Mouse (Mus musculus): ENCODE results near the gene Slain1.

The Slain1 gene

DNA sequence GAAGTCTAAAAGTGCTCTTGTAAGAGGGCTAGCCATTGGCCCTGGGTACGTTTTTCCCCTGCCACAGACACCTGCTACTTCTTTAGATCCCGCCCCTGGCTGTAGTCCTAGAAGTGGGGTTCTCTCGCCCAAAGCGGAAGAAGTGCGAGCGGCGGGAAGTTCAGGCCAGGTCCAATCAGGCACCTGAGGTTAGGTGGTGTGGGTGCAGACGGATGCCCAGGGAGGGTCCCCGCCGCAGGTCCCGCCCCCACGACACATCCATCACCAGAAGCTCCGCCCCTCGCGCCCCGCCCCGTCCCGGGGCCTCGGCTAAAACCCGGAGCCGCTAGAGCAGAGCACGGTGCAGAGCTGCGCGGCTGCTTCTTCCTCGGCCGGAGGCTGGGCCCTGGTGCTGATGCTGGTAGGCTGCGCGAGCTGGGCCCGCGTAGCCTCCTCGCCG, at the start of gene Slain1:
TSS of gene Slain1 (plus strand) at position 333 of the 439 bp plus-strand sequence.
- DNase-seq, result peak; percentile 97

DNA sequence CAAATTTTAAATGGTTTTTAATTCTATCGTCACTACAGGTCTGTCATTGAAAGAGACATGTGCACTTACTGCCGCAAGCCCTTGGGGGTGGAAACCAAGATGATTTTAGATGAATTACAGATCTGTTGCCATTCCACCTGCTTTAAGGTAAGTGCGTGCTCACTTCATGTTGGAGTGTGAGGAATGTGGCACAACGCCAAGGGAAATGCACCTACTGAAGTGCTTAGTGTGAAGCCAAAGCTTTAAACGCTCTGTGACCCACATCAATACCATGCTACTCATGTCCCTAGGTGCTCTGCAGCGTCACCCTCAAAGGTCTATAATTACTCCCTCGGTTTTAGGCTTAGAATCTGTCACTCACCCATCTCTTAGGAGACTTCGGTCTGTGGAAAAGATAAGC, 42.0 kb upstream of the Slain1 start:
- no peak for DNase-seq

- DNase-seq, result no peak
Measured at GRCm38 (mm10) chr14:103613573-103614271, 36.3 kb upstream of the Slain1 start.

- no peak for DNase-seq
Measured at GRCm38 (mm10) chr14:103614272-103614587, 35.8 kb upstream of the Slain1 start.

GRCm38 (mm10) chr14:103619756-103620155, 30.3 kb upstream of the Slain1 start:
- DNase-seq, result no peak

DNA sequence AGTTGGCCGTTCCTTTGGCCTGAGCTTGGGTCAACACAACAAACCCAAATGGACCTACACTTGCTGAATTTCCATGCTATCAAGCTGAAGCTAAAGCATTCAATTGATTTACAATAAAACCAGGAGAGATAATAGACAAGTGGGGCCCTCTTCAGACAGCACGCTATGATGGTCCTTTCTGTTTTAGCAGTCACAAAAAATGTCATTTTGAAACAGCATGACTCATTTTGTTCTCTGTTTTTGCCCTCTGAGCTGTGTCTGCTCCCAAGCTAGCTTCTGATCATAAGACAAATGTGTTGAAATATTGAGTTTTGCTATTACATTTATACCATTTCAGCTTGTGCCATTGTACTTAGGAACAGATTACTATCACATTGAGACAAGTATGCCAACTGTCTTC, 28.8 kb upstream of the Slain1 start:
- no peak for DNase-seq

DNA sequence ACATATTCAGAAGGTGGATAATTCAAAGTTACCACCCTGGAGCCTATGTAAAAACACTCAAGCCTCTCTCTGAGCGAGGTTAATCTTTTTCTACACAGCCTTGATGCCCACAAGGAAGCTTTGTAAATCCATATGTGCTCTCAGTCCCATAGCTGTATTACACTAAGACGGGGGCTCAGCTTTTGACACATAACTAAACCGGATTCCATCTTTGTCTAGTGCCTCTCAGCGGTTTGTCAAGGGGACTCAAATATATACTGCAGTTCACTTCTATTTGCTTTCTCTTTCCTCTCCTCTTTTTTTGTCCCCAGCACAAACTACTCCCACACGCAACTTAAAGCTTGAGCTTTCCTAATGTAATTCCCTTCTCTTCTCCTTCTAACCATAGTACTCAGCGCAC, 23.9 kb upstream of the Slain1 start:
- DNase-seq, result no peak

GRCm38 (mm10) chr14:103629639-103630364, 20.2 kb upstream of the Slain1 start:
- DNase-seq, result no peak

DNA sequence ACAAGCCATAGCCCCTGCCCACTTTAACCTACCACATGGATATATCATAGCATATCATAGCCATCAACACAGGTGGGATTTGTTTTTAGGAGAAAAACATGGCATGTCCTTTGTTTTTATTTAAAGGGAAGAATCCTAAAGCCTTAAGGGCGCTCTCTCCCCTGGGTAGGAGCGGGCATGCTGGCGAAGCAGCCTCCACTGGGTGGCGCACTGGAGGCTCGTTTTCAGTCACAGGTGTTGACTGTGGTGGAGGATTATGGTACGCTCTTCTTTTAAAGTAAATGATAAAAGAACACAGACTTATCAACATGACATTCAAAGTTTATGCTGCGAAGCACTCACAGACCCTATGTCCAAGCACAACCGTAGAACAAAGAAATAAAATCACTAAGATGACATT, 19.5 kb upstream of the Slain1 start:
- DNase-seq, result no peak

DNA sequence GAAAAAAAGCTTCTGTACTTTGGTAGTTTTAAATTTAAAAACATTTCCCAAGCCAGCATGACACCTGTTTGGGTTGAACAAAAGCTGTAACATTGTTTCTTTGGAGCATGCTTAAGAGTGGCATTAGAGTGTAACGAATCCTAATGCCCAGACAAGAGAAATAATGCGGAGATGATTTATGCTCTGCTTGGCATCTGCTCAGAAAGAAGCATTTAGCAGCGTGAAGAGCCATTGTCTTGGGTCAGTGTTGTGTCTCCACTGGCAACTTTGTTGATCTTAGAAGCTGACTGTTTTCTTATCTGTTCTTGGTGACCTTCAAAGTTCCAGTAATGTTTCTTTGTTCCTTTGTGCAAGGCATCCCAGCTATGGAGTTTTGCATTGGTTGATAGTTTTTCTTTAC, 6.1 kb upstream of the Slain1 start:
- DNase-seq, result no peak

DNA sequence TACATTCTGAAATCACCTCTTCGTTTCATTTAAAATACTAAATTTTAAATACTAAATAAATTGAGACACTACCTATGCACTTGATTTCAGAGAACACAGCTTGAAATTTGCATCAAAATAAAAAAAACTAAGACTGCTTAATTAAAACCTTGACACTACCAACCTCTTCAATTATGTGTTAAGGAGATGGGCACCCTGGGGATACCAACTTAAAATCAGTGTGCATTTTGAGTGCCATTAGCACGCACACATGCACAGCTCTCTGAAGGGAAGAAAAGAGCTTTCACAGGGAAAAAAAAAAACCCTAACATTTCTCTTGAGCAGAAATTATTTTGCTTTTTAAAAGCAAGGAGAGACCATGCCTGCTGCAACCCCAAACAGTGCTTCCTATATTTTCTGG, 2.0 kb upstream of the Slain1 start:
- no peak for DNase-seq

- peak; percentile 41 for DNase-seq
Measured at GRCm38 (mm10) chr14:103648623-103649255, 1.3 kb upstream of the Slain1 start.

- DNase-seq, result no peak
Measured at GRCm38 (mm10) chr14:103649302-103649701, 726 bp upstream of the Slain1 start.

DNA sequence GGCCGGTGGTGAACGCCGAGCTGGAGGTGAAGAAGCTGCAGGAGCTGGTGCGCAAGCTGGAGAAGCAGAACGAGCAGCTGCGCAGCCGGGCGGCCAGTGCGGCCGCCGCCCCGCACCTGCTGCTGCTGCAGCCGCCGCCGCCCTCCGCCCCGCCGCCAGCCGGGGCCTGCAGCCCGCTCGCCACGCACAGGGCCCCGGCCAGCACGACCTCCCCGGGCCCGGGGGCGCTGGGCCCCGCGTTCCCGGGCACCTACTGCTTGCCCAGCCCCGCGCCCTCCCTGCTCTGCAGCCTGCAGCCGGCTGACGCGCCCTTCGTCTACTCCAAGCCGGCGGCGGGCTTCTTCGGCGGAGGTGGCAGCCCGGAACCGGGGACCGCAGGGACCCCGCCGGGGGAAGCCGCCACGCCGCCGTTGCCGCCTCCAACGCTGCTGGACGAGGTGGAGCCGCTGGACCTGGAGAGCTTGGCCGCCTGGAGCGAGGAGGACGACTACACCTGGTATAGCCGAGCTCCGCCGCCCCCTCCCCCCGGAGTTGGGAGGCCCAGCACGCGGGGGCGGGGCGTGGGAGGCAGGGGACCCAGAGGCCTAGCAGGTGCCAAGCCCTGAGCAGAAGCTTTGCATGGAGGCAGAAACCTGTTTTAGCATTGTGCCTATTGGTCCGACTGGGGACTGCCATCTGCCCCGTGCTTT, 529 bp downstream of the Slain1 start:
- DNase-seq, result peak; percentile 89

- DNase-seq, result no peak
Measured at GRCm38 (mm10) chr14:103651106-103651505, 1.1 kb downstream of the Slain1 start.

DNA sequence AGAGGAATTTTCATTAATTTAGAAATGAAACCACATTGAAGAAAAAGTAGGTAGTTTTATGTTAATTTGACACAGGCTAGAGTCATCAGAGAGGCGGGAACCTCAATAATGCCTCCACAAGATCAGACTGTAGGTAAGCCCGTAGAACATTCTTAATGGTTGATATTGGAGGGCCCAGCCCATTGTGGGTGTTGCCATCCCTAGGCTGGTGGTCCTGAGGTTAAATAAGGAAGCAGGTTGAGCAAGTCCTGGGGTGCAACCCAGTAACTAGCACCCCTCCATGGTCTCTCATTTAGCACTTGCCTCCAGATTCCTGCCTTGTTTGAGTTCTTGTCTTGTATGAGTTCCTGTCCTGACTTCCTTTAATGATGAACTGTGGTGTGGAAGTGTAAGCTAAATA, 1.5 kb downstream of the Slain1 start:
- DNase-seq, result no peak

- no peak for DNase-seq
Measured at GRCm38 (mm10) chr14:103652524-103652923, 2.5 kb downstream of the Slain1 start.

DNA sequence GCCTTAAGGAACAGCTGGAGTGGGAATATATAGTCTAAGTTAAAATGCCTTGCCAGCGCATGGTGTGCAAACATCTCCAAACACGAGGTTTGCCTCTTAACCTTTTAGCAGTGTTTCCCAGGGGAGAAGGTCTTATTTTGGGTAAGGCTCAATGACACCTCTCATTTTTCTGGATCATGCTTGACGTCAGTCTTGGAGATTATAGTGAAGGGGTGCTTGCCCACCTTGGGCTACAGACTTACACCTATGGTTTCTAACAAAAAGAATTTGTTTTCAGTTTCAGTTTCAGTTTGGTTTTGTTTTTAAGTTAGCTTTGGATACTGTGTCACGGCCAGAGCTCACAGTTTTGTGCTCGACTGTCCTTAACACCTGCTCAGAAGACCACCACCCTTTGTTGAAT, 3.8 kb downstream of the Slain1 start:
- DNase-seq, result no peak

- no peak for DNase-seq
Measured at GRCm38 (mm10) chr14:103655448-103655847, 5.4 kb downstream of the Slain1 start.

- no peak for DNase-seq
Measured at GRCm38 (mm10) chr14:103657876-103658275, 7.8 kb downstream of the Slain1 start.

DNA sequence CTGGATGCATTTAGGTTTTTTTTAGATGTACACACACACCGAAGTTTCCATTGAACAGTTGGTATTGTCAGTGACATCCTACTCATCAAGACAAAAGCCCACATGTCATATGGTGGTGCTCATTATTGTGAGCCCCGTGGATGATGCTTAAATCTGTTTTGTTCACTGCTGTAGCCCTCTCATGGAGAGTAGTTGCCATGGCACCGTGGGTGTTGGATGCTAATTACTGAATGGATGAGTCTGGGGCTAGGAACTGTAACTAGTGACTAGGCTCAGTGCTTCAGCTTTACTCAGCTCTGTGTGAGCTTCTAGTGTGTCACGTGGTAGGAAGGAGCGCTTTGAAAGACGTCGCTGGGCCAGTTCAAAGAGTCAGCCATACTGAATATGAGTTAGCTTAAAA, 13.0 kb downstream of the Slain1 start:
- no peak for DNase-seq

DNA sequence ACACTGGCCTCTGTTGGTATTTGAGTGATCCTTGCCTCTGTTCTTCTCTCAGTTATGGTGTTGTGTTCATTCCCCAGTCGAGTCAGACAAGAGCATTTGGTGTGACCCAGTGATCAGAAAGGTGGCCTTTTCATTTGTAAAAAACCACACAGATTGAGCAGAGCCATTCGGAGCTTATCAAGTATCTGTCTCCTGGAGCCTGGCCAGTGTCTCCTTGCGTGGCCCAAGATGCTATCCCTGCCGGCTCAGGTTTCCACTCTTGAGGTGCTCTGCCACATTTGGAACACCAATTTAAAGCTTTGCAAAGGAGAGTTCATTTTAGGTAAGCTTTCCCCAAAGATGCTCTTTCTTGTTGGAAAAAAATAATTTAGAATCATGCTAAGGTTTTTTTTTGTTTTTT, 14.4 kb downstream of the Slain1 start:
- DNase-seq, result peak; percentile 35

DNA sequence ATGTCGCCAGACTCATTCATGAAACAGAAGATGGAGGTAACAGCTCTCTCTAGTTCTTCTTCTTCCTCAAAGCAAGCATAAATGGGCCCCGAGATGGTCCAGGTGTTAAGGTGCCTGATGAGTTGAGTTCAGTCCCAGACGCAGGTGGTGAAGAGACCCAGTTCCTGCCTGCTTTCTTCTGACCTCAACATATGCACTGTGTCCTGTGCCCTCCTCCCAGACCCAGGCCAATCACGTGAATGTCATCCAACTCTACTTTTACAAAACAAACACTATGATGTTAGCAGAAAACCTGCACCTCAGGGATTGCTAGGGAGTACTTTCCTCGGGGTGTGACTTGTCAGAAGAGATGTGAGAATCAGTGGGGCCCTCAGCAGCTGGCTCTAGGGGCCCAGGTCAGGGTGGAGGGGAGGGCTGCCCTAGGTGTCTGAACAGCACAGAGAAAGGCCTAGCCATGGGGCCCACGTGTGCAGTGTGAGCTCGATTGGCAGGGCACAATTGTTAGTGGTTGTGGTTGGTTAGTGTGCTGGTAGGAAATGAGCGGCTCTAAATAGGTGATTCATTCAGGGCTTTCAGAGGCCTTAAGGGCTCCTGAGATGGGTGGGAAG, 16.4 kb downstream of the Slain1 start:
- DNase-seq, result no peak
